Mouse (Mus musculus) liver, adult (tissue): Measurements from ENCODE around the gene Chid1.

Experiments used
- GATA4 ChIP-seq: IDR thresholded peaks from 2 replicates; pipeline ENCODE4 v1.6.1; 2014; ENCODE audit warnings: mild to moderate bottlenecking, low read length; ENCODE audit not compliant: insufficient replicate concordance

Gene Chid1

DNA sequence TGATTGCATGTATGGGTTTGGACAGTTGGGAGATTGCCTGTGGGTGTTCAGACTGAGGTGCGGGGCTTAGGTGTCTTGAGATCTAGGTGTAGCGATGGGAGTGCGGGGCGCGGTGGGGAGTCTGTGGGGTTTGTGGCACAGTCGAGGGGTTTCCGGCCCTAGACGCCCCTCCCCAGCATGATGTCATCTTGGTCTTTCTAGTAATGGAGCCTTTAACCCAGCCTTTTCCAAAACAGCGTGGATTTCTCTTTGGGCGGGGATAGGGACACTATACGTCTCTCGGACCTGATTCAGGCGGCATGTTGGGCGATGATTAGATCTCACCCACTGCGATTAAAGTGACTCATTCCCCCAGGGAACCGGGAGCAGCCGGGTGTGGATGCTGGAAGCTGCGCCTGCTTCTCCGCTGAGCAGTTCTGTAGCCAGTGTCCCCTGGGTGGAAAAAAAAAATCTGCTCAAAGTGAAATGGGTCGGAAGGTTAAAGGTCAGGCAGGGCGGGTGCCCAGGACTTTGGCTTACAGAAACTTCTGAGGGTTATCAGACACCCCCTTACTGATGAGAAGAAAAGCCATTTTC is 23.3 kb upstream of the Chid1 start:
- TF ChIP-seq GATA4: peak; percentile 86

DNA sequence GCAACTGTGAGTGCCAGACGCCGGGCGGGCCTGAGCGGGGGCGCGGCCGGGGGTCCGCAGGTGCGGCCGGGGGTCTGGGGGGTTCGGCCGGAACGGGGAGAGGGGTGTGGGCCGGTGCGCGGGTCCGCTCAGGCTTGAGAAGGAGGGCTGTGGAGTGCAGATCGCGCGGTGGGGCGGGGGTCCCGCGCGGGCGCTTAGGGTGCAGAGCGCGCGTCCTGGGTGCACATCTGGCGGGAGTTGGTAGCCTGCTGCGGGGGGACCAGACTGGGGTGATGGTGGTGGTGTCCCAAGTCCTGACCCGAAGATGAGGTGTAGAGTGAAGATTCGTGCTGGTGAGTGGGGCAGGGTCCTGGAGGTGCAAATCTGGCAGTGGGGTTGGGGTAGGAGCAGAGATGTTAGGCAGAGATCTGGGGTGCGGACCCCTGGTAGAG is 22.8 kb upstream of the Chid1 start:
- TF ChIP-seq GATA4: no peak

DNA sequence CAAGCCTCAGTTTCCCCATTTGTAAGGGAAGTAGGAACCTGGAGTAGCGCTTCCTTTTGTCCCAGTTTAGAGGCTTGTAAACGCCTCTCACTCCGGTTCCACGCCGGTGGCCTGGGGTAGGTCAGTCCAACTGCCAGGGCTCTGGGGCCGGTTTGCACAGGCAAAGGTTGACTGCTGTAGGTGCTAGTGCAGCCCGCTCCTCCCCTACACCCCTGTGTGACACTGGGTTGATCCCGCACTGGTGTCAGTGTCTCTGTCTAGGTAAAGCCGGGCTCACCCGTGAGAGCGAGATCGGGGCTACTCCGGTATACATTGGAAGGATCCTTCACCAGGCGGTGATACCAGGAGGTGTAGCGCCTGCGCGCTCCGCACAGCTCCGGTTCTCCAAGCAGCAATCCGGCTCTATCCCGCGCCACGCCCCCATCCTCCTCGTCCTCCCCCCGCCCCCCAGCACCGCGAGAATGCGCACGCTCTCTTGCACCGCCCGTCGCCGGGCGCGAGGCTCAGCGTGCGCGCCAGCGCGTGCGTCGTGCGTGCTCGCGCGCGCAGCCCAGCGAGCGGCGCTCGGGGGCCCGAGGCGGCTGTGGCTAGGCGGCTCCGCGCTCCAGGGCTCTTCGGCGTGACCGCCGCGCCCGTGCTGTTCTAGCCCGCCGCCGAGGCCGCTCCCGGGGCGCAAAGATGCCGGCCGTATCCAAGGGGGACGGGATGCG is 22.2 kb upstream of the Chid1 start, which contains the start of gene Ap2a2:
Gene Ap2a2 (plus strand): TSS at position 492 of the 710 bp plus-strand sequence.
- no peak for TF ChIP-seq GATA4

DNA sequence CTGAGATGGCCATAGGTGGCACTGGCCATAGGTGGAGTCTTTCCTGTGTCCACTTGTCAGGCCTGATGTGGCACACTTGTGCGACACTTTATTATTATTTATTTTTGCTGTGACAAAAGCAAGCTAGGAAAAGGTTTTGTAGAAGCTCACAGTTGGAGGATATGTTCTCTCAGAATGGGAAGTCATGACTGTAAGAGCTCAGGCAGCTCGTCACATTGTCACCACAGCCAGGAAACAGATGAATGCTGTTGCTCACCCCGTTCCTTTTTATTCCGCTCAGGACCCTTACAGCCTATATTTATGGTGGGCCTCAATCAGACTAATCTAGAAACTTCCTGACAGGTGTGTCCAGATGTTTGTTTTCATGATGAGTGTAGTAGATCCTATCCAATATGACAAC is 20.8 kb upstream of the Chid1 start:
- no peak for TF ChIP-seq GATA4

DNA sequence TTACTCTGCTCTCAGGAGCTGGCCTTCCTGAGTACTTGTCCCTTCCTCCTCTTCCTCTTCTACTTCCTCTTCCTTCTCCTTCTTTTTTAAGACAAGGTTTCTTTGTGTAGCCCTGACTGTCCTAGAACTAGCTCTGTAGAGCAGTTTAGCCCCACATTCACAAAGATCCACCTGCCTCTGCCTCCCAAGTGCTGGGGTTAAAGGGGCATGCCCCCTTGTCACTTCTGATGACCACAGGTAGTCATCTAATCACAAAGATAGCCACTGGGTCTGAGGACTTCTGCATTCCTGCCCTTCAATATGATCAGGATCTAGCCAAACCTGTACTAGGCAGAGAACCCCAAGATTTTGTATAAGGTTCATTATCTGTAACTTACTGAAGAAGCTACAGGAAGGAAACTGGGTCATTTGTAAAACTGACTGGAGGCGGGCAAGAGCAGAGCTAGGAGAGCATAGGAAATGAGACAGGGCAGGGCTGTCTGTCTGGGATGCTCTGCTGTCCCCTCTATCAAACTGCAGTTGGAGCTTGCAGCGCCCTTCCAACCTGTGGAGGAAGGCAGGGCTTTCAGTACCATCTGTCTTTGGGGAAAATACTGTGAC is 20.2 kb upstream of the Chid1 start:
- no peak for TF ChIP-seq GATA4

DNA sequence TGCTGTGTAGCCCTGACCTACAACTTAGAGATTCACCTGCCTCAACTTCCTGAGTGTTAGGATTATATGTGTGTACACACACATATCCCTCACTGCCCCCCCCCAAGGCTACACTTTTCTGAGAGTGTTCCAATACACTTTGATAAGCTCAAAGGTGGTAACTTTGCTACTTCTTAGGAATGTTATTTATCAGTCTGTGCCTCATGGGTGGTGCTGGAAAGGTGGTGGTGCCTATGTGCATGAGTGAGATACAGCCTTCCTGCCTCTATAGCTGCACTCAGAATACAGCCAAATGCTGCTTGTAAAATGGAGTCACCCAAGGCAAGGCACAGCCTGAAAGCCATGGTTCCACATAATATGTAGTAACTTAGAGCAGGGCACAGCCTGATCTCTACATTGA is 19.3 kb upstream of the Chid1 start:
- TF ChIP-seq GATA4: no peak

DNA sequence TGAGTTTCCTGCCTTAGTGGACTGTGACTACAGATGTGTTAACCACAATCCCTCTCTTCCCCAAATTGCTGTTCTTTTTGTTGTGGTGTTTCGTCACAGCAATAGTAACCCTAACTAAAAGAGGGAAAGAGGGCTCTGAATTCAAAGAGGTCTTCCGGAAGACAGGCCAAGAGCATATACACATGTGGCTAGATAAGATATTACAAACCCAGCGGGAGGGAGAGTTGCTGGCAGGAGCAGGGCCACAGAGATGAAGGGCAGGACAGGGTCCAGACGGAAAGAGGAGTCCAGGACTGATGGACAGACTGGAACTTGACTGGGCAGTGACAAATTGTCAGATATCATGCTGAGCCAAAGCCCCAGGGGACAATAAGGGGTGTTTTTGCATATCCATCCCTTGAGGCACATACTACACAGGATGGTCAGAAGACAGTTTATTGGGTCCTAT is 18.7 kb upstream of the Chid1 start:
- TF ChIP-seq GATA4: no peak

DNA sequence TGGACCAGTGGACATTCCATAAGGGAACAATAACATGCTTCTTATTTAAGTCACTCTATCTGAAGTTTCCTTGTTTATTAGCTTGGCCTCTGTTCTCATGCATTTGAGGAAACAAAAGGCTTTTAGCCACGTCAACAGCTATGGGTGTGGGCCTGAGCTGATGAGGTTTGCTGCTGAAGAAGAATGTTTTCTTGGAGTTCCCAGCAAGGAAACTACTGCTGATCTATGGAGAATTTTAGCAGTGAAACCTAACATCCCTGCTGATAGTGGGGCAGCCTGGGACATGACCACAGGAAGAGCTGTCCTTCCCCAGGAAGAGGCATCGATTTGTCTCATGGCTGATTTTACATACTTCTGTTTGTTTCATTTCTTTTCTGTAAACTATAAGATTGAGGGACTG is 10.8 kb upstream of the Chid1 start:
- peak; percentile 77; the same call in 1 of the 2 replicates for TF ChIP-seq GATA4

DNA sequence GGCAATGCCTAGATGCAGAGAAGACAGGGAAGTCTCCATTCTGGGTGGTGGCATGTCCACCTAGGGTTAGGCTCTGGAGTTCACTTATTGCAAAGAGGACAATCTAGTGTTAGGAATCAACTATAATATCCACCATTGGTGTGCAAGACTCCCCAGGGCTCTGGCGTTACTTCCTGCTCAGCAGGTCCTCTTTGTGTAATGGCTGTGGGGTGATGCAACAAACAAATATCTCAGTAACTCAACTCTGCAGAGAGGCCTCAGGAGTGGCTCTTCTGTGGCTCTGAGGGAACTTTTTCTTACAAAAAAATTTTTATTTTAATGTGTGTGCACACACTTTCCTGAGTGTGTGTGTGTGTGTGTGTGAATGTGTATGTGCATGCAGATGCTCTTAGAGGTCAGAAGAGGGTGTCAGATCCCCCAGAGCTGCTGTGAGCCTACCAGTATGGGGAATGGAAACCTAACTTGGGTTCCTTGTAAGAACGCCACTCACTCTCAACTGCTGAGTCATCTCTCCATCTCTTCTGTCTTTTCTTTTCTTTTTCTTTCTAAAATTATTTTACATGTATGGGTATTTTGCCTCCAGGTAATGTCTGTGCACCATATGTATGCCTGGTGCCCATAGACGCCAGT is 9.9 kb upstream of the Chid1 start:
- no peak for TF ChIP-seq GATA4

DNA sequence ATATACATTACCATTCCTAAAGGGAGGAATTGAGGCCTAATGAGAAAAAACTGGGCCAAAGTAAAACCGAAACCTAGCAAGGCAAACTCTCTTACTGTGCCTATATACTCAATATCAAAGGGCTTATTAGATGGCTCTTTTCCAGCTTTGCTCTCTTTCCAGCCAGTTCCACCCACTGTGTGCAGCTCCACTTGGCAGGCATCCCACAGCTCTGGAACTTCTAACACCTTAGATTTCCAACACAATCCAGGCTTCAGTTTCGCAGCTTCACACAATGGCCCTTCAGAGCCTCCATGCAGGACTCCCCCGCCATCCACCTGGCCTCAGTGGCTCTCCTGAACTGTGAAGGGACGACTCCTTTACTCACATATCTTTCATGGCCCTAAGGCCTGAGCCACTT is 5.0 kb upstream of the Chid1 start:
- no peak for TF ChIP-seq GATA4

DNA sequence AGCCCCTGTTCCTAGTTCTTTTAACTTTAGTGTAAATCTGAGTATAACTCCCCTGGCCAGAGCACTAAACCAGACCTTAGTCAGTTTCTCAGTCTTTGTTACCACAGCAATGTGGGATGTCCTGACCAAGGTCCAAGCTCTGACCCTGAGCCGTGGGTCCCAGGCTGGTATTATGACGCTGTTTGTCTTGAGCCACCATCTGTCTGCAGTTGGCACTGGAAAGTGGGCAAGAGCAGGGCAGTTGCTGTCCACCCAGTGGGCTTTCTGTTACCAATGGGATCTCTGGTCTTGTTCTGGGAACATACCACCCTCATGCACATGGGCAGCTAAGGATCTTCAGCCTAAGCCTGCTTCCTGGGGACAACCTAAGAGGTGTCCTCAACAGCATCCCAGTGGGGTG is 2.9 kb upstream of the Chid1 start:
- no peak for TF ChIP-seq GATA4

DNA sequence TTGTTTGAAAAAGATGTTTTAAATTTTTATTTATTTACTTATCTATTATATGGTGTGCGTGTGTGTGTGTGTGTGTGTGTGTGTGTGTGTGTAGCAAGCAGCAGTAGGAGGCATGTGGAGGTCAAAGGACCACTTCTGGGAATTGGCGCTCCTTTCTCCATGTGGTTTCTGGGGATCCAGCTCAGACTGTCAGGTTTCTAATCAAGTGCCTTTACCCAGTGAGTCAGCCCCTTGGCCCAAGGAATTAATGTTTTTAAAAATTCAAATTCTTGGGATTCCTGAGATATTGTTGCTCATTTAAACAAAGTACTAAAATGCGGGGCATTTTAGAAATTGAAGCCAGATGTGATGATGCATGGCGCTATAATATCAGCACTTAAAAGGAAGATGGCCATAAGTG is 2.0 kb upstream of the Chid1 start:
- TF ChIP-seq GATA4: no peak

DNA sequence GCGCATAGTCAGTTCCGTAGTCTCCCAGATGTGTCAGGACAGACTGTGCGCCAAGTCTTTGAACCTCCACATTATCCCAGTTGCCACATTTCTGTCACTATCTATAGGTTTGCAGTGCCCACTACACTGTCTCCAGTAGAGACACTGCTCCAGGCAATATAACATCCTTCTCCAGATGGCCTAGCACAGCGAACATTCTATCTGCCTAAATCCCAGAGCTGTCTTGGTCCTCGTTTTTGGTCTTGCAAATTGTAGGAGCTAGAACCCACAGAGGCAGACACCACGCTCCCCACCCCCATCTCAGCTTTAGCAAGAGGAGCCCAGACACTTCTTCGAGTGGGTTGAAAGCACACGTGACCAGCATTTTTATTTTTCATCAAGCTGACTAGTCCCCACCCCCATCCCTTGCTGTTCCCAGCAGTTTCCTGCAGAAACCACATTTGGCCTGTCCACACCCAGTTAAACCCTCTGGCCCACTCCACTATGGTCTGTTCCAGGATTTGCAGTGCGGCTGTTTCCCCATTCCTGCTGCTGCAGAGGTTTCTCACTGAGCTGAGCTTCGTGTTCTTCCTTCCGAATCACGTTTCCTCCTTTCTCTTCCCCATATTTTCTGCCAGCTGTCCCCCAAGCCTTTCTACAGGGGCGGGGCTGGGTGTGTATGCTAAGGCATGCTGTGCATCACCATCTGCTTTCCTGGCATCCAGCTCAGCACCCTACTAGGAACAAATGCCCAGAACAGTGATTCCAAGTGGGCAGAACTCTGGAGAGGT is 840 bp upstream of the Chid1 start:
- no peak for TF ChIP-seq GATA4

DNA sequence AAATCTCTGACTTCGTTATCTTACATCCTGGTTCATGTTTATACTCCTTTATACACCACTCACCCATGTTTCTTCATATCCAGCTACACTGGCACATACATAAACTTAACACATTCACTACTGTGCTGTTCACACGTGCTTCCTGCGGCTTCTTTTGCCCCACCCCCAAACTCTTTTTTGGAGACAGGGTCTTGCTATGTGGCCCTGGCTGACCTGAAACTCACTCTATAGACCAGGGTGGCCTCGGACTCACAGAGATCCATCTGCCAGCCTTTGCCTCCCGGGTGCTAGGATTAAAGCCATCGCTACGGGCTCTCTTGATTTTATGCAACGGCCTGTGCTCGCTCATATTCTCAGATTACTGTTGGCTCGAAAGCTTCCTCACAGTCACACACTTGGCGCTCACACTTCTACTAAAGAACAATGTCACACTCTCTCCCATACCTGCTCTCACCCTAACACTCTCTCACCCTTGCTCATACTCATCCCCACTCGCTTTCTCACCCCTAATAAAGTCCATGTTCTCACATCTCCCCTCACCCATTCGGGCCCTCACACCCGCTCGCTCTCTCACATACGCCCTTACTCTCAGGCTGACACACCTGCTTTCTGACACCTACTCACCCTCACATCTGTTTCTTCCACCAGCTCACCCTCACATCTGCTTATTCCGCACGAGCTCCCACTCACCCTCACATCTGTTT is 653 bp downstream of the Chid1 start:
- no peak for TF ChIP-seq GATA4

DNA sequence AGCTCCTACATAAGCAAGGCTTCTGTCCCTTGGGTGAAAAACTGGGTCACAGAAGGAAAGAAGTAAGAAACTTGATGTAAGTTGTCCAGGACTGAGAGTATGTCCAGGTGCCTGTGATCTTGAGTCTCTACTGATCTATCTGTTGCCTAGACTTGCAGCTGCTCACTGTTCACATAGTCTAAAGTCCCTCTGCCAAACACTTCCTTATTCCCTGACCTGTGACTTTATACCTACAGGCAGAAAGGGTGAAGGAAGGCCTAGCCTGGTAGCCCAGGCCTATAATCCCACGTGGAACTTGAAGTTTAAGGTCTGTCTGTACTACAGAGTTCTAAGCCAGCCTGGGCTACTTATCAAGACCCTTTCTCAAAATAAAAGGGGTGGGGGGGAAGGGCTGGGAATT is 4.1 kb downstream of the Chid1 start:
- no peak for TF ChIP-seq GATA4
